Mouse (Mus musculus) ES-E14 (cell line): ENCODE measurements at regions not wholly inside any gene's neighbourhood (a gene's known extent, or its start where the extent isn't known, plus 50 kb on each side); places are given as distances from the start of the nearest gene placed in this dataset.

Experiments
- HCFC1 ChIP-seq: IDR thresholded peaks from 2 replicates; pipeline ENCODE4 v1.6.1; 2012; ENCODE audit warnings: low read length, inconsistent platforms, borderline replicate concordance; ENCODE audit not compliant: insufficient read depth
- ZC3H11A ChIP-seq: IDR thresholded peaks from 2 replicates; pipeline ENCODE4 v1.6.1; 2012; ENCODE audit warnings: low read depth, mild to moderate bottlenecking, inconsistent platforms, low read length, borderline replicate concordance

- TF ChIP-seq HCFC1 (no peak), ZC3H11A (no peak)
Measured at GRCm38 (mm10) chr8:112070251-112070650, 55.4 kb upstream of the Gm6793 start.
